Mouse (Mus musculus): ENCODE measurements around the gene Sla2. TPM values are rescaled to one million over a fixed set of nuclear protein-coding genes. Genes with fewer than 3 reads are reported as not detected.
A peak's percentile ranks its signal among the peaks of the same experiment; 100 is the strongest.
"Not testable (repeated sequence)": the region's sequence is repeated elsewhere in the genome, so short reads cannot be mapped to it uniquely, and the experiment has no call there.

Gene Sla2
- total RNA-seq, 2 experiments from 2014 or later, result 0.28 to 0.49 TPM

DNA sequence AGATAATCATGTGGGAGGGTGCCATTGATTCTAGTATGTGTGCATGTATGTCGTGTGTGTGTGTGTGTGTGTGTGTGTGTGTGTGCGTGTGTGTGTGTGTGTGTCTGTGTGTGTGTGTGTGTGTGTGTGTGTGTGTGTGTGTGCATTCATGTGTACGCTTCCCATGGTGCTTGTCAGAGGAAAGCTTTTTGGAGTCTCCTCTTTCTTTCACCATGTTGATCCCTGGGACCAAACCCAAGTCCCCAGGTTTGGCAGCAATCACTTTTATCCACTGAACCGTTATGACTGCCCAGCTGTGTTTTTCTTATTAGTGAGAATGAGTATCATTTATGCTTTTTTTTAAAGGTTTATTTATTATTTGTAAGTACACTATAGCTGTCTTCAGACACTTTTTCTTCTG, 15.4 kb upstream of the Sla2 start:
- not testable (repeated sequence) for DNase-seq (ENCODE audit: extremely low spot score in 1 of 2, low spot score in 1 of 2)

DNA sequence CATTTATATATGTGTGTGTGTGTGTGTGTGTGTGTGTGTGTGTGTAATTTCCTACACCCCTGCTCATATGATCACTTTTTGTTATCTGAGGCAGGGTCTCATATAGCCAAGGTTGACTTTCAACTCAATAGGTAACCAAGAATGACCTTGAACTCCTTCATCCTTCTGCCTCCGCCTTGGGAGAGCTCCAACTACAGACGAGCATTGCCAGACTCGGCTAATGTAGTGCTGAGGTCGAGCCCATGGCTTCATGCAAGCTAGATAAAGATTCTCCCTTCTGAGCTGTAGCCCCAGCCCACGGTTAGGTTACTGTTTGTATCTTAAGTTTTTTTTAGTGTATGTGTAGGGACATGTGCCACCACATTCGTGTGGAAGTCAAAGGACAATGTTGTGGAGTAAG, 14.9 kb upstream of the Sla2 start:
- DNase-seq (ENCODE audit: extremely low spot score in 1 of 2, low spot score in 1 of 2), result no peak

DNA sequence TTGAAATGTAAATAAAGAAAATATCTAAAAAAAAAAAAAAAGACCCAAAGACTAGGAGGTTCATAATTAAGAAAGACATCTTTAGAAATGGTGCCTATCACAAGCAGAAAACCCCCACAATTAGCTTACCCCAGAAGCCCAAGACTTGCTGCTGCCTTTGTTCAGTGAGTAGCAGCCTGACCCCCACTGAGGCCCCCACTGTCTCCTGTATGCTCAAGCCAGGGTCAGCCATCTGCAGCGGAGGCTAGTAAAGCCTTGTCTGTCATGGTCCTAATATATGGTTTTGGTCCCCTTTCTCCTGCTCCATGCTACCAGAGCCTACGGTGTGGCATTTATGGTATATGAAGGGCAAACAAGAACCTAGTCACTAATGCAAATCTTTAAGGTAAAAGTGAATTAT, 14.4 kb upstream of the Sla2 start:
- no peak for DNase-seq (ENCODE audit: extremely low spot score in 1 of 2, low spot score in 1 of 2)

- no peak for DNase-seq (ENCODE audit: extremely low spot score in 1 of 2, low spot score in 1 of 2)
Measured at GRCm38 (mm10) chr2:156899184-156899583, 12.2 kb upstream of the Sla2 start.

DNA sequence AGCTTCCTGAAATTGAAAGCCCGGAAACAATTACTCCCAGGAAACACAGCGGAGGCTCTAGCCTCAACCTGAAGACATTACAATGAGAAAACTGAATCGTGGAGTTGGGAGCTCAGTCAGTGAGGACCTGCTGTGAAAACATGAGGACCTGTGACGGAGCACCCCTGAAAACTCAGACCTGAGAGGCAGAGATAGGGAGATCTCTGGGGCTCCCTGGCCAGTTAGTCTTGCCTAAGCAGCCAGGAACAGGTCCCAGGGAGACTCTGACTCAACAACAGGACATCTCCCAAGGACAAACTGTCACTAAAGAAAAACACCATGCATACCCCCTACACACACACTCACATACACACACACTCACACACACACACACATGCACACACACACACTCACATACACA, 11.4 kb upstream of the Sla2 start:
- DNase-seq (ENCODE audit: extremely low spot score in 1 of 2, low spot score in 1 of 2), result no peak

DNA sequence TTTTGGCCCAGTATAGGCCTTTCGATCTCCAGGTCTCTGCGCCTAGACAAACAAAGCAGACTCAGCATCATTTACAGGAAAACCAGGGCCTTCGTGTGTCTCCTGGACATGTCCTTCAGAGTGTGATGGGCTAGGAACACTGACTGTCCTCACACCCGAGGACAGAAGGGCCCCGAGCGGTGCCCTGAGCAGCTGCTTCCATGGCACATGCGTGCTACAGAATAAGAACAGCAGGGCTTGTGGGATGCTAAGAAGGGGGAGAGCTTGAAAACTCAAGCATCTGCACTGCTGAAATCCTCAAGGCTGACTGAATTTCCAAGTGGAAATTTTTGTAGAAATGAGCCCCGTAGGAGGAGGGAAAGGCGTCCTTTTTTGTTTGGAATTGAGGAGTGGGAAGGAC, 10.0 kb upstream of the Sla2 start:
- DNase-seq (ENCODE audit: extremely low spot score in 1 of 2, low spot score in 1 of 2), result no peak

DNA sequence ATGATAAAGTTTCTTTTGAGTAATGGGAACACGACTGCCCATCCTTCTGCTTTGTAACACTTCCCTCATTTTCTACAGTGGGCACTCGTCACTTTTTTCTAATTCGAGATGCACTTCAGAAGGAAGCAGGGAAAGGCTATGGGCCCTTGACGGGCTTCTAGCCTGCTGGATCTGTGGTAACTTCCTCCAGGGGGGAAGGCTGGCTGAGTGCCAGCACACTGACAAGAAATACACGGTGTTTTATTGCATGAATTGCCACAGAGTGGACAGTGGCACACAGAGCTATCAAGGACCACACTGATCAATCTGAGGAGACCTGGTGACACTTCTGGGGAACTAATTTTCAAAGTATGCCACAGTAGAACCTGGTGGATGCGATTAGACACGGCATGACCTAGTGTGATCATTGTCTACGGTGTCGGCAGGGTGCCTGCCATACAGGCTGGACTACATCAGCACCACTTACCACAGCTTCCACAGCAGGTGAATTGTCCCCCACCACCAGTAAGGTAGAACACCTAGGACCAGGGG, 9.5 kb upstream of the Sla2 start:
- DNase-seq (ENCODE audit: extremely low spot score in 1 of 2, low spot score in 1 of 2), result no peak

DNA sequence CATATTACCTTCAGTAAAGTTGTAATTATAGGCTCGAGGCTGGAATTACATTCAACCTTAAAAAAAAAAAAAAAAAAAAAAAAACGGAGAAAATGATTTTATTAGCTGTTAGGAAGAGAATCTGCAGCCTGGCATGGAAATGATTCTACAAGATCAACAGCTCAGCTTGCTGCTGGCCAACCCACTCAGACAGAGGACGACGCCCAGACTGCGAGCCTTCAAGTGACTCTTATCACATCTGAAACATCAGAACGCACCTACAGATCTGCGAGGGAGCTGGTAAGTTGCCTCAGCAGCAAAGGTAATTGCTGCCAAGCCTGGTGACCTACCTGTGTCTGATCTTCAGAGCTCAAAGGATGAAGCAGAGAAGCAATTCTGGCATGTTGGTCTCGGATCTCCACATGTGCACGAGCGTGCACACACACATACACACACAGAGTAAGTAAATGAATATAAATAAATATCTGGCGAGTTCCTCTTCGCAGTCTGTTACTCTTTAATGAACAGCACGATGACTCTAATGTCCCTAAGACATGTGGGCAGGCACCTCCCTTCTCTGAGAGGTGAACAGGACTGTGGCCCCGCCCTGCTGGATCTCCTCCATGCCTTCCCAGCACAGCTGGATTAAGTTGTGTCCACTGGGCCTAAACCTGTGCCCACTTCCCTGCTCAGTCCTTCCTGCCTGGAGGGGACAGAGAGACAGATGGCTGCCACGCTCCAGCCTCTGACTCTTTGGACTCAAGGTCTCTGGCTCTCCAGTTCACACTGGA, 7.7 kb upstream of the Sla2 start:
- no peak for DNase-seq (ENCODE audit: extremely low spot score in 1 of 2, low spot score in 1 of 2)

- no peak for DNase-seq (ENCODE audit: extremely low spot score in 1 of 2, low spot score in 1 of 2)
Measured at GRCm38 (mm10) chr2:156892821-156893220, 5.8 kb upstream of the Sla2 start.

- DNase-seq (ENCODE audit: extremely low spot score in 1 of 2, low spot score in 1 of 2), result no peak
Measured at GRCm38 (mm10) chr2:156892240-156892639, 5.2 kb upstream of the Sla2 start.

DNA sequence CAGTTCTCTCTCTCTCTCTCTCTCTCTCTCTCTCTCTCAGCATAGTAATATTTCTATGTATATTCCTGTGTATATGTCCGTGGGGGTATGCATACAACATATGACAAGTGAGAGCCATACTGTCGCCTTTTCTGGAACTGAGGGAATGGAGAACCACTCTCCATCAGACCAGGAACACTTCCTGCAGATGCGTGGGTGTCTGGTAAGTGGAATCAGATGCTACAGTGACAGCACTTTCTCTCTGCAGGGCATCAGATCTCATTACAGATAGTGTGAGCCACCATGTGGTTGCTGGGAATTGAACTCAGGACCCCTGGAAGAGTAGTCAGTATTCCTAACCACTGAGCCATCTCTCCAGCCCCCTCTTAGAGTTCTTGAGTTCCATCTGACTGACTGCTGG, 1.5 kb upstream of the Sla2 start:
- DNase-seq (ENCODE audit: extremely low spot score in 1 of 2, low spot score in 1 of 2), result no peak

DNA sequence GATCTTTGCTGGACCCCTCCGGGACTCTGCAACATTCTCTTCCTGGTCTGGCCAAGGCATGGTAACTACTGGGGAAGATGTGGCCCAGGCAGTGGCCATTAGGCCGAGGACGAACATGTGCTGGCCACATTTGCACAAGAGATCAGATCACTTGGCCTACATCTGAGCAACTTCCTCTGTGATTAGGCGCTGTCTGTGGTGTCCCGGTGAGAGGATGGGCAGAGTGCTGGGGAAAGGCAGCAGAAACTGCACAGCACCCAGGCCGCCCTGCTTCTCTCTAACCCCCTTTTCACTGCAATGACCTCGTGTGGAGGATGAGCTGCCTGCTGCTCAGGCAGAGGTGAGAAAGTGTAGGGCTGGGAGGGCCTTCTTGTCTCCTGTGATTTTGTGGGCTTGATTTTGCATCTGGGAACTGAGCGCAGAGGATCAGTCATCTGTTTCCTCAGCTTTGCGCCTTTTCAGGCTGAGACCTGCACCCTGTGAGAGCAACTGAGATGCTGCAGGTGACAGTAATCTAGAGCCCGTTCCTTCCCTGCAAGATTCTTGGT, 834 bp downstream of the Sla2 start:
- DNase-seq (ENCODE audit: extremely low spot score in 1 of 2, low spot score in 1 of 2), result no peak

DNA sequence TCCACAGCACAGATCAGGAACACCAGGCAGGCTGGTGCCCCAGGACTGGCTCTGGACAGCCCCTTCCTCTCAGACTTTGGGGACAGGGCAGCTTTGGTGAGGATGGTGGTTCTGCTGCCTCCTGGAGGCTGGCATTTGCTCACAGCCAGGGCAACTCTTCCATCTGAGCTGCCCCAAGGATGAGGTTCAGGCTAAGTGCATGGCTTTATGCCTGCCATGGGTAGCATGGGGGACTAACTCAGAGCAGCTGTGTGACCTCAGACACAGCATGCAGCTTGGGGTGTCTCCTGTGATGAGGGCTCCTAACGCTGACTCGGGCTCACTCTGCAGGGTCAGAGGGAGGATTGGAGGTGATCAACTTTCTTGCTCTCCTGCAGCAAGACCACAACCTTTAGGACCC, 1.3 kb downstream of the Sla2 start:
- not testable (repeated sequence) for DNase-seq (ENCODE audit: extremely low spot score in 1 of 2, low spot score in 1 of 2)

DNA sequence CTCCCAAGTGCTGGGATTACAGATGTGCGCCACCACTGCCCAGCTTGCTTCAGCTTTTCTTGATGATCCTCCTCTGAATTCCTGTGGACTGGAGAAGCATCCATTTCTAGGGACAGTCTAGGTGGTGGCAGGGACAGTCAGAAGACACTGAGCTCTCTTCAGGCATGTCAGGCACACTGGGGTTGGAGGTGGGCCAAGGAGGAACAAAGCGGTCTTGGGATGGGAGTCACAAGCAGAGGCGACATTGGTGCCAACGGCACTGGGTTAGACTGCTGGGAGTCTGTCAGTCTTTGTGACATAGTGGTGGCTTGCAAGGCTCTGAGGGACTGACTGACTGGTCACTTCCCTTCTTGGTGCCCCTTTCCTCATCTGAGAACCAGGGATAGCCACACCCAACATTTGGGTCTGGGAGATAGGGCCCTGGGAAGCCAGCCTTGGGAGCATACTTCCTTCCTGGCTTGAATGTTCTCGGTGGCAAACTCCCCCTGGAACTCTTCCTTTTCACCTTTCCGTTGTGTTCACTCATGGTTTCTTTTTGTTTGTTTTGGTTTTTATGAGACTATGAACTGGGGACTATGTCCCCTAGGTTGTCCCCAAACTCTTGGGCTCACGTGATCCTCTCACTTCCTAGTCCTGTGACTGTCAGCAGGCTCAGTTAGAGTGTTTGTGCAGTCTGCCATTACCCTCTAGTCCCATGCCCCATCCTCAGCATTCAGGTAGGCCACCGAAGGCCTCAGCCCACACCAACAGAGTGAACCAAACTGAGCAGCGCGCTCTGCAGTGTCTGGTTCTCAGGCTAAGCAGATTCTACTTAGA, 2.4 kb downstream of the Sla2 start:
- no peak for DNase-seq (ENCODE audit: extremely low spot score in 1 of 2, low spot score in 1 of 2)

DNA sequence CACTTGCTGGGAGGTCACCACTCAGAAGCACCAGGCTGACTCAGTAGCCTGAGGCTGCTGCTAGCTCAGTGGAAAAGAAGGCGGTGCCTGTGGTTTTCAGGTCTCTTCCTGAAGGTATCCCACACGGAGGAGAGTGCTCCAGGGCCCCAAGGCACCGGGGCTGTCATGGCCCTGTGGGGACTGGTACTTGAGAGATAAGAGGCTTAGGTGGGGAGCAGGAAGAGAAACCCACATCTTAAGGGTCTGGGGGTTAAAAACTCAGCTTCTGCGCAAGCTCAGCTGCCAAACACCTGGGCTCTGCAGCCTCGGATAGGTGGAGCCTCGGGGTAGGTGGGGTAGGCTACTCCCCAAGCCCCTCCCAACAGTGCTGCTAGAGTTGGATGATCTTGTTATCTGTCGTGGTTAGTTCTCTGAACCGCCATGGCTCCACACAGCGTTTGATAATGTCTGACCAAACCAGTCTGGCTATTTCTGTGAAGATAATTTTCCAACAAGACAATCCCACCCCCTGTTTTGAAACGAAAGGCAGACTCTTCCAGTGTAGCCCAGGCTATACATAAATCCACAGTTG, 4.5 kb downstream of the Sla2 start:
- DNase-seq (ENCODE audit: extremely low spot score in 1 of 2, low spot score in 1 of 2), result no peak

DNA sequence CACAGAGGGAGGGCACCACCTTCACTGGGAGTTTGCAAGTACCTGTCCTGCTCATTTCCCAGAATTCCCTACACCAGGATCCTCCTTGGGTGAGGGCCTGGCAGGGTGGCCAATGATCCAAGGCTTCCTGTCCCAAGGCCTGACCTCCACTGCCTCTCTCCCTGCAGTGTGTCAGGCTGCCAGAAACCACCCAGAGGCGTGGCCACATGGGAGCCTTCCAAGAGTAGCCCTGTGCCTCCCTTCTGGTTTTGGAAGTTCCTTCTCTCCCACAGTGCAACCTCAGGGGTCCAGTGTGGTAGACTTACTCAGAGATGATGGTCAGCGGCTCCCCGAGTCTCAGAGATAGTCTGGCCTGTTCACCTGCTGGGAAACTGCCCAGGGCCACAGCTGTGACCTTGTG, 7.5 kb downstream of the Sla2 start:
- DNase-seq (ENCODE audit: extremely low spot score in 1 of 2, low spot score in 1 of 2), result no peak

DNA sequence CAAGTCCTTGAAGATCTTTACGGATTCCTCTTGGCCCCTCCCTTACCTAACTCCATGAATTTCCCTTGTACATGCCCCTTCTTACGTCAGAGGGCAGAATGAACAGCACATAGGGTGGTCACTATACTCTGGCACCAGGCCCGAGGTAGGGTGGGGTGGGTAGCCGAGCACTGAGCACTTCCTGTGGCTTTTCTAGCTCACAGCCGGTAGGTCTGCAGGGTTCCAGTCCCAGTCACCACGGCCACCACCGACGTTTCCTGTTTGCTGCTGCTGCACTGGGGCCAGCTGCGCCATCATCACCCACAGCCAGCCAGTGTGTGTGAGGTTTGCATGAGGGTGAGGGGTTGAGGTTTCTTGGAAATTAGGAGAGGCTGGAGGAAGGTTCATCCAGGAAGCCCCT, 9.3 kb downstream of the Sla2 start:
- no peak for DNase-seq (ENCODE audit: extremely low spot score in 1 of 2, low spot score in 1 of 2)

GRCm38 (mm10) chr2:156874760-156875510, 12.1 kb downstream of the Sla2 start:
- no peak for DNase-seq (ENCODE audit: extremely low spot score in 1 of 2, low spot score in 1 of 2)

GRCm38 (mm10) chr2:156874047-156874759, 12.8 kb downstream of the Sla2 start:
- no peak for DNase-seq (ENCODE audit: extremely low spot score in 1 of 2, low spot score in 1 of 2)

DNA sequence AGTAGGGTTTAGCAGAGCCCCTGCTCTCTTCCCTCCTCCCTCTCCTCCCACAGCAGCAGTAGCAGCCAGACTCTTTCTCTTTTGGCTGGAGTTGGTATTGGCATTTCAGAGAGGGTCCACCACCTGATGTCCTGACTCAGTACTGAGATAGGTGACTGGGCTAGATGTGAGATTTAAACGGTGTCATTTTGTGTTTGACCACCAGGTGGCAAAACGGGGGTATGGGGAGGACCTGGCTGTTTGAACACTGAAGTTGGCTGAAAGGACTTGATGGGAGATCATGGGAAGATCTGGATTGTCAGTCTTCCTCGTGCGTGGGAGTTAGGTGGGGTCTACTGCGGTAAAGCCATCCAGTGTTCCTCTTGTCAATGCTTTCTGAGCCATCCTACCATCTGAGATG, 13.4 kb downstream of the Sla2 start:
- peak in 1 of 2 experiments; percentile 54 for DNase-seq (ENCODE audit: extremely low spot score in 1 of 2, low spot score in 1 of 2)

Measured in layer of hippocampus, postnatal 25 days (tissue).